Mouse (Mus musculus): ENCODE results near the gene Nsd2. TPM values are rescaled to one million over a fixed set of nuclear protein-coding genes. Genes with fewer than 3 reads are reported as not detected.
"Not testable (repeated sequence)": the region's sequence is repeated elsewhere in the genome, so short reads cannot be mapped to it uniquely, and the experiment has no call there.

Nsd2 gene
- polyA plus RNA-seq, 2 experiments from 2014 or later: 12.0 to 13.0 TPM

DNA sequence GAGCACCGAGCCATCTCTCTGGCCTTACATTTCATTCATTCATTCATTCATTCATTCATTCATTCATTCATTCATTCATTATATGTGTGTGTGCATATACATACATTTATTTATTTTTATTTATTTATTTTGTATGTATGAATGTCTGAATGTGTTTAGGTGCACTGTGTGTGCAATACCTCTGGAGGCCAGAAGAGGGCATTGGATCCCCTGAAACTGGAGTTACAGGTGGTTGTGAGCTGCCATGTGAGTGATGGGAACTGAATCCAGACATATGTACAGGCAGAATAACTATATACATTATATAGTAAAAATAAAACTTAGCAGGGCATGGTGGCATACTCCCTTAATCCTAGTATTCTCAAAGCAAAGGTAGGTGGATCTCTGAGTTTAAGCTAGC, 32.6 kb downstream of the Nsd2 start:
- no peak for ATAC-seq

DNA sequence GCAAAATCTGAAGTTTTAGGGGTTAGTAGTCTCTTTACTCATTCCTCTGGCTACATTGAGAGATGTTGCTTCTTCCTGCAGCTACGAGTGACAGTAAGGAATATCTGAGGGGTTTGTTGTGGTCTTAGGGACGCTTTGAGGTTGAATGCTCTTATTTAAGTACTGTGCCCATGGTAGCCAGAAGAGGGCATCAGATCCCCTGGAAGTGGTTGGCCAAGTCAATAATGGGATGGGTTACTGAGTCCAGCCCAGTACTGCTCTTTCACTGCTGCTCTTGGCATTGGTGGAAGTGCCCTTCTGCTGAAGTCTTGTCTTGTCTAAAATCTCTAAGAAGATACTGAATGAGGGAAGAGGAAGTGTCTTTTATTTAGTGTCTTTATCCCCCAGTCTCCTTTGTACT, 33.5 kb downstream of the Nsd2 start:
- ATAC-seq: no peak

GRCm38 (mm10) chr5:33857693-33858092, 37.2 kb downstream of the Nsd2 start:
- ATAC-seq: no peak

DNA sequence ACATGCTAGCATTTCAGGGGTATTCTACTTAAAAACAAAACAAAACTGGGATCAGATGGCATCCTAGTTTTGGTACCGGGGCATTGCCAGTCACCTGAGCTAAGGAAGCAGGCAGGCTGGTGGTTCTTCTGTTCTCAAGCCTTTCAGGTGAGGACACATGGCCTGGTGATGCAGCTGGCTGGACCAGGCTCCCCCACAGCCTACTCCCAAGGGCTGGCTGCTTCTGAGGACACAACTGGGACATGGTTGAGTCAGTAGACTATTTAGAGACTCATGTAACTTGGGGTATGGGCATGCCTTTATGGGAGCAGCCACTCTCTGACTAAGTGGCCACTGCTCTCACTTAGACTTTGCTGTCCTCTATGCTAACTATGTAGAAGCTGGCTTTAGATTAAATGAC, 54.9 kb downstream of the Nsd2 start:
- ATAC-seq: no peak

GRCm38 (mm10) chr5:33881118-33881517, 60.6 kb downstream of the Nsd2 start:
- no peak for ATAC-seq

DNA sequence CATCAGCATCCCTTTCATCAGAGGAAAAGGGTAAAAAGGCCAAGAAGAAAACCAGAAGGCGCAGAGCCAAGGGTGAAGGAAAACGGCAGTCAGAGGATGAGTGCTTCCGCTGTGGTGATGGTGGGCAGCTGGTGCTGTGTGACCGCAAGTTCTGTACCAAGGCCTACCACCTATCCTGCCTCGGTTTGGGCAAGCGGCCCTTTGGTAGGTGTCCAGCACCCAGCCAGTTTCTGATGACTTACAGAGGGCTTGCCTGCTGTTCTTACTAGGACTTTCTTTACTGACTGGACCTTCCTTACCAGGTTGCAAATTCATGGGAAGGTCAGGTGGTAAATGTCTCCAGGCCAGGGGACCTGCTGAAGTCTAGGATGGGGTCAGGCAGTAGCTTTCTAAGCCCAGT, 72.9 kb downstream of the Nsd2 start:
- no peak for ATAC-seq

GRCm38 (mm10) chr5:33895116-33895515, 74.6 kb downstream of the Nsd2 start:
- no peak for ATAC-seq

- ATAC-seq: no peak
These were observed 76.6 kb downstream of the Nsd2 start for GRCm38 (mm10) chr5:33897158-33897557.

DNA sequence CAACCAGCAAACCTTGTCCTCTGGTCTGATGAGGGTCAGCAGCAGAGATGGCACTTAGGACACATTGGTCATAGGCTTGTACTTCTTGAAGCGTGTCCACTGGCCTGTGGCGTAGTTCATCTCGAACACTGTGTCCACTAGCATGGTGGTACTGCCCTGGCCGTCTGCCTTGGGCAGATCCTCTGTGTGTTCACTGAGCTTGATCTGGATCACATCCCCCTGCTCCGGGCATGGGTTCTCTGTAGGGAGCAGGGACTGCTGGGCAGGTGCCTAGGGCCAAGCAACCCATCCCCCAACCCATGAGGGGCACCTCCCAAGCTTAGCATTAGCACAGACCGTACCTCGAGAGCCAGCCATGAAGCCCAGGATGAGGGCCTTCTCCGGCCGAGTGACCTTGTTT, 78.1 kb downstream of the Nsd2 start:
- no peak for ATAC-seq

- ATAC-seq: no peak
These were observed 78.7 kb downstream of the Nsd2 start for GRCm38 (mm10) chr5:33899245-33899644.

- no peak for ATAC-seq
These were observed 79.6 kb downstream of the Nsd2 start for GRCm38 (mm10) chr5:33900101-33900500.

- ATAC-seq: no peak
These were observed 80.3 kb downstream of the Nsd2 start for GRCm38 (mm10) chr5:33900701-33901263.

GRCm38 (mm10) chr5:33901278-33901677, 80.8 kb downstream of the Nsd2 start:
- no peak for ATAC-seq

DNA sequence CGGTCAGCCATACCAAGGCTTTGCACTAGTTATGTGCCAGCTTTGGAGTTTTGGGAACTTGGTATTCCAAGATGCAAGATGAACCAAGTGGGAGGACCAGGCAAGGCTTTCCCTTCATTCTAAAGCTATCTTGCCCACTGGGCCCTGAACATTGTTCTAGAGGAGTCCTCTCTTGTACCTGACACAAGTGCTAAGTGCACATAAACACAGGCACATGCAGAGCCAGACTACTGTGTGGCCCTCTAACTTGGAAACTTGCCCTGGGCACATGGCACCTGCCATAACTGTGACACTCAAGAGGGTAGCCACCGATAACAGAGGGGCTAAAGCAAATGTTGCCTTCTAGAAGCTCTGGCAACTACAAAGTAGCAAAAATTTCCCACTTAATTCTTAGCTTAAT, 82.2 kb downstream of the Nsd2 start:
- no peak for ATAC-seq

GRCm38 (mm10) chr5:33903176-33903575, 82.7 kb downstream of the Nsd2 start:
- no peak for ATAC-seq

DNA sequence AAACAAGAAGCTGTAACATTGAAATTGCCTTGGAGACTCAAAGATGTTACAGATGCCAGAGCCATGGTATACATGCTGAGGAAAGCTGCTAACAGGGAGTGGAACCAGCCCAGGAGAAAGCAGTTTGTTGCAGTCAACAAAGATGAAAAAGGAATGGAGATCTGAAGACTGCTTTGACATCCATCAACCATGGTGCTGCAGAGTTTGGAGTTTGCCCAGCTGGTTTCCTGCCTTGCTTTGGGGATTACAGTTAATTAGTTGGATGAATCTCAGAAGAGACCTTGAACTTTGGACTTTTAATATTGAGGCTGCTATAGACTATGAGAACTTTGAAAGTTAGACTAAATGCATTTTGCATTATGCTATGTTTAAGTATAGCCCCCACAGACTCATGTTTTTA, 94.5 kb downstream of the Nsd2 start:
- ATAC-seq: not testable (repeated sequence)

GRCm38 (mm10) chr5:33916616-33917015, 96.1 kb downstream of the Nsd2 start:
- ATAC-seq: not testable (repeated sequence)

DNA sequence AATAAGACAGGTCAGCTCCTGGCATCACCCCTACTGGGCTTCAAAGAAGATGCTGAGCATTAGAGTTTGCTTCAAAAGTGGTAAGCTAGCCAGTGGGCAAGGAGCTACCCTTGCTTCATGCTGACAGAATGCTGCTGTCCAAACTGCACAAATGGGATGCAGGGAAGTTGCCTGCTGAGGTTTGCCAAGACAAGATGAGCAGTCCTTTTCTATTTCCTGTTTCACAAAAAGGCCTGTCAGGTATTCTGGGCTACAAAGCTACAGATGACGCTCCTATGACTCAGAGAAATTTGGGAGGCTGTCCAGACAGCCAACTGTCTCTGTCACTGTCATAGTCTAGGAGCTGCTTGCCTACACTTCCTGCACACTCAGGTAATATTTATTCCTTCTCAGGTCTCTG, 98.9 kb downstream of the Nsd2 start:
- ATAC-seq: no peak

GRCm38 (mm10) chr5:33920037-33920436, 99.5 kb downstream of the Nsd2 start:
- ATAC-seq: no peak

GRCm38 (mm10) chr5:33920924-33921323, 100.4 kb downstream of the Nsd2 start:
- no peak for ATAC-seq

- no peak for ATAC-seq
These were observed 101.1 kb downstream of the Nsd2 start for GRCm38 (mm10) chr5:33921486-33922235.

DNA sequence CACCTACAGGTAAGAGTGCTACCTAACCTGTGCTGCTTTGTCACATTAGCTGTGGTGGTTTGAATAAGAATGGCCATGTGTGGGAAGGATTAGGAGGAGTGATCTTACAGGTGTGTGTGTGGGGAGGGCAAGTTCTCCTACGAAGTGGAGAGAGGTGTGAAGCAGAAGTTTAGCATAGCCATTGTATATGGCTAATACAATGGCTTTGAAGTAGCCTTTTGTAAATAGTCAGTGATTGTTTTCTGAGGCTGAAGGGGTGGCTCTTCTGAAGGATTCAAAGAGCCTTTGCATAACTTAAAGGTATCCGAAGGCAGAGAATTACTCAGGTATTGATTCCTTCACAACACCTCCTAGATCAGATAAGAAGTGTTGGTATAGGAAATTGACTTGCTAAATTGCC, 102.0 kb downstream of the Nsd2 start:
- no peak for ATAC-seq

DNA sequence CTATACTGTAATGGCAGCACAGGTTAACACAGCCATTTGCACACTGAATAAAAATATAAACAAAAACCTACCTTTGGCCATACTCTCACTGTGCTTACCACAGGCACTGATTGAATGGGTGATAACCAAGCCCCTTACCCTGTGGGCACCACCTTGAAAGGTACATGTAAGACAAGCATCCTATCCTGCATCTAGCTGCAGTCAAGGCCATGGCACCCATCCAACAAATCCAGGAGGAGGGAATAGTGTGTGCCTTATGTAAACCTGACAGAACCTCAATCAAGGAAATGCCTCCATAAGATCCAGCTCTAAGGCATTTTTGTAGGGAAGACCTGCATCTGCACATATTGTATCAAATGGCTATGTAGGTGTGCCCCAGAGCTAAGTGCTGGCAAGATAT, 105.6 kb downstream of the Nsd2 start:
- no peak for ATAC-seq

GRCm38 (mm10) chr5:33932413-33932812, 111.9 kb downstream of the Nsd2 start:
- no peak for ATAC-seq

DNA sequence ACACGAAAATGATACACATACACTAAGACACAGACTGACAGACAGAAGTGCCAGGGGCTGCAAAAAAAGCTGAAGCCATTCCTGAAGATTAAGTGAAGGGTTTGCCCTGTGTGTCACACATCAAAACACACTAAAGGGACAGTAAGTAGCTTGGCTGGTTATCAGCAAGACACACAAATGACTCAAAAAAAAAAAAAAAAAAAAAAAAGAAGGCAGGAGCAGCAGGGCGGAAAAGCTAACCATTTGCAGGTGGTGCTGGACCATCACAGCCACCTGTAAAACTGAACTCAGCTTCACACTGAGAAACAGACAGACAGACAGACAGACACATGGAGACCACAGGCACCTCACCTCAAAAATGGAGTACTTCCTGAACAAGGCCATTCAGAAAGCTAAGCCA, 113.6 kb downstream of the Nsd2 start:
- no peak for ATAC-seq

Data from CD4-positive, CD25-positive, alpha-beta regulatory T cell, adult 4 months (primary cell).